Mouse (Mus musculus): ENCODE data around the gene Bcar3.

- TF ChIP-seq CTCF (IDR thresholded peaks at IDR 0.05; ENCODE audit: extremely low read depth, insufficient read length, insufficient replicate concordance, low read depth, low read length), result no peak
- TF ChIP-seq POLR2A (IDR thresholded peaks at IDR 0.05; ENCODE audit: low read depth, low read length), result no peak
These were observed 103.0 kb downstream of the Bcar3 start for GRCm38 (mm10) chr3:122396957-122397356.

Data from small intestine, adult 2 months (tissue).